Mouse (Mus musculus) kidney, embryonic 14.5 days (tissue): ENCODE measurements around the gene Eri3. TPM values are rescaled to one million over a fixed set of nuclear protein-coding genes. Genes with fewer than 3 reads are reported as not detected.

Experiments
- ATAC-seq: fragments of 200-750 bp; cut with Nextera tagmentation; 2 replicates; pipeline ENCODE4 v1.8.0; 2017; ENCODE audit warnings: moderate number of reproducible peaks, mild to moderate bottlenecking, moderate TSS enrichment, moderate library complexity; ENCODE audit not compliant: low FRiP score, low TSS enrichment
- H3K27ac ChIP-seq: fragments of 300-500 bp; sonication (generic); 2 replicates; pipeline ENCODE4 v1.5.1; 2014; ENCODE audit warnings: low read depth, mild to moderate bottlenecking, low read length, moderate library complexity, mixed read lengths
- H3K27me3 ChIP-seq: fragments of 300-500 bp; sonication (generic); 2 replicates; pipeline ENCODE4 v1.6.1; 2014; ENCODE audit warnings: mild to moderate bottlenecking, low read length; ENCODE audit not compliant: control insufficient read depth, insufficient read depth
- H3K36me3 ChIP-seq: fragments of 300-500 bp; sonication (generic); 2 replicates; pipeline ENCODE4 v1.6.1; 2014; ENCODE audit warnings: low read length, mixed read lengths; ENCODE audit not compliant: control insufficient read depth, insufficient read depth
- H3K4me1 ChIP-seq: fragments of 300-500 bp; sonication (generic); 2 replicates; pipeline ENCODE4 v1.6.1; 2014; ENCODE audit warnings: low read length, mixed read lengths; ENCODE audit not compliant: control insufficient read depth, insufficient read depth
- H3K4me2 ChIP-seq: fragments of 300-500 bp; sonication (generic); replicated peaks from 2 replicates; pipeline ENCODE4 v1.6.1; 2014; ENCODE audit warnings: low read depth, mild to moderate bottlenecking, low read length
- H3K4me3 ChIP-seq: fragments of 300-500 bp; sonication (generic); 2 replicates; pipeline ENCODE4 v1.5.1; 2014; ENCODE audit warnings: mild to moderate bottlenecking, low read length
- H3K9ac ChIP-seq: fragments of 300-500 bp; sonication (generic); 2 replicates; pipeline ENCODE4 v1.6.1; 2014; ENCODE audit warnings: low read depth, mild to moderate bottlenecking, low read length, moderate library complexity
- H3K9me3 ChIP-seq: fragments of 300-500 bp; sonication (generic); 2 replicates; pipeline ENCODE4 v1.6.1; 2016; ENCODE audit warnings: low read length; ENCODE audit not compliant: control insufficient read depth
- WGBS: fragments of 180-500 bp; shearing (Covaris S2); extraction: QIAGEN DNeasy Blood & Tissue Kit; methylation state at CpG from one replicate; pipeline ENCODE4 v1.1.7; 2014; 5-methylcytosine and 5-hydroxymethylcytosine counted together
- polyA plus RNA-seq: library from polyadenylated mRNA; unstranded; fragments of >200 nt; fragmentation: Nextera tagmentation; extraction: Ambion mirVana; gene quantifications from 2 replicates; pipeline ENCODE4 v1.2.1, GENCODE M21; 2014

The Eri3 gene
- polyA plus RNA-seq, 1 experiment from 2014 or later = 161 TPM

- no peaks in the 10 kb centered on the region for H3K27me3 ChIP-seq
- peaks cover 5% of the 10 kb centered on the region; the same call in 1 of the 2 replicates for H3K36me3 ChIP-seq
- H3K4me1 ChIP-seq = no peaks in the 10 kb centered on the region
- WGBS = 65% methylated on average over 8 of the region's 8 CpGs
- H3K4me2 ChIP-seq = no peak overlapping the region
- no peak overlapping the region for H3K9ac ChIP-seq
- no peaks in the 10 kb centered on the region for H3K9me3 ChIP-seq
- no peak overlapping the region for H3K4me3 ChIP-seq
- H3K27ac ChIP-seq = no peak overlapping the region
- ATAC-seq = no peak
These were observed 115.9 kb downstream of the Eri3 start for GRCm38 (mm10) chr4:117666054-117666453.

- Histone ChIP-seq H3K9ac (no peak overlapping the region), H3K4me2 (no peak overlapping the region), H3K4me3 (no peak overlapping the region), H3K27me3 (no peaks in the 10 kb centered on the region), H3K36me3 (peaks cover 20% of the 10 kb centered on the region), H3K27ac (no peak overlapping the region), H3K4me1 (no peaks in the 10 kb centered on the region), H3K9me3 (no peaks in the 10 kb centered on the region)
- WGBS = 84% methylated on average over 7 of the region's 7 CpGs
- no peak for ATAC-seq
These were observed 119.7 kb downstream of the Eri3 start for GRCm38 (mm10) chr4:117669874-117670273.

GRCm38 (mm10) chr4:117672042-117672441, 121.9 kb downstream of the Eri3 start:
- 22% methylated on average over 9 of the region's 9 CpGs for WGBS
- Histone ChIP-seq H3K27me3 (no peaks in the 10 kb centered on the region), H3K4me3 (no peak overlapping the region), H3K36me3 (peaks cover 41% of the 10 kb centered on the region), H3K4me1 (no peaks in the 10 kb centered on the region), H3K9ac (no peak overlapping the region), H3K9me3 (no peaks in the 10 kb centered on the region), H3K27ac (no peak overlapping the region), H3K4me2 (no peak overlapping the region)
- peak; percentile 71 for ATAC-seq

DNA sequence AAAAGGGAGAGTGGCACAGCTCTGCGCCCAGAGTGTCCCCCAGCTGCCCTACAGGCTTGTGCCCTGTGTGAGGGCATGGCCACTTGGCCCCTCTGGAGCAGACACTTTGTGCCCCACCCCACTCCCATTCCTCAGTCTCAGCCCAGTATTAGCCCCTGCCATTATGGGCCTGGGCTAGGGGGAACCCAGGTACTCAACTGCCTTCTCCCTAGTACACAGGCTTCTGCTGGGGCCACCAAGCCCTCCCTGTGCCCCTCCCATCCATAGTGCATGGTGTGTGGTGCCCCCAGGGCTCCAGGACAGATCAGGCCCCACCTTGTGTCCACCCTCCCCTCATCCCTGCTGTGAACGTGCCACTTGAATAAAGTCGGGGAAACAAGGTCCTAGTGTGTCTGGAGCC, 123.7 kb downstream of the Eri3 start:
- 82% methylated on average over 3 of the region's 3 CpGs for WGBS
- no peak overlapping the region for H3K27ac ChIP-seq
- H3K4me3 ChIP-seq = no peak overlapping the region
- H3K4me2 ChIP-seq = no peak overlapping the region
- H3K9me3 ChIP-seq = no peaks in the 10 kb centered on the region
- no peaks in the 10 kb centered on the region for H3K4me1 ChIP-seq
- no peaks in the 10 kb centered on the region for H3K27me3 ChIP-seq
- H3K36me3 ChIP-seq = peaks cover 53% of the 10 kb centered on the region
- H3K9ac ChIP-seq = no peak overlapping the region
- no peak for ATAC-seq

- H3K4me2 ChIP-seq = no peak overlapping the region
- WGBS = 23% methylated on average over 3 of the region's 3 CpGs
- H3K9me3 ChIP-seq = no peaks in the 10 kb centered on the region
- peaks cover 4% of the 10 kb centered on the region; the same call in 1 of the 2 replicates for H3K4me1 ChIP-seq
- peaks cover 64% of the 10 kb centered on the region for H3K36me3 ChIP-seq
- no peak overlapping the region for H3K27ac ChIP-seq
- H3K4me3 ChIP-seq = no peak overlapping the region
- ATAC-seq = 0 out of 2 replicates have a peak, but pooled peaks have one; percentile 16
- H3K9ac ChIP-seq = no peak overlapping the region
- H3K27me3 ChIP-seq = no peaks in the 10 kb centered on the region
These were observed 126.7 kb downstream of the Eri3 start for GRCm38 (mm10) chr4:117676903-117677302.

- H3K4me3 ChIP-seq = peak overlapping the region; percentile 92; the same call in 1 of the 2 replicates
- H3K4me1 ChIP-seq = peaks cover 4% of the 10 kb centered on the region; the same call in 1 of the 2 replicates
- H3K27ac ChIP-seq = no peak overlapping the region
- no peak overlapping the region for H3K9ac ChIP-seq
- H3K27me3 ChIP-seq = no peaks in the 10 kb centered on the region
- H3K36me3 ChIP-seq = peaks cover 33% of the 10 kb centered on the region
- H3K9me3 ChIP-seq = no peaks in the 10 kb centered on the region
- ATAC-seq = no peak
- peak overlapping the region; percentile 87 for H3K4me2 ChIP-seq
- WGBS = 83% methylated on average over 6 of the region's 6 CpGs
These were observed 130.8 kb downstream of the Eri3 start for GRCm38 (mm10) chr4:117680963-117681362.

DNA sequence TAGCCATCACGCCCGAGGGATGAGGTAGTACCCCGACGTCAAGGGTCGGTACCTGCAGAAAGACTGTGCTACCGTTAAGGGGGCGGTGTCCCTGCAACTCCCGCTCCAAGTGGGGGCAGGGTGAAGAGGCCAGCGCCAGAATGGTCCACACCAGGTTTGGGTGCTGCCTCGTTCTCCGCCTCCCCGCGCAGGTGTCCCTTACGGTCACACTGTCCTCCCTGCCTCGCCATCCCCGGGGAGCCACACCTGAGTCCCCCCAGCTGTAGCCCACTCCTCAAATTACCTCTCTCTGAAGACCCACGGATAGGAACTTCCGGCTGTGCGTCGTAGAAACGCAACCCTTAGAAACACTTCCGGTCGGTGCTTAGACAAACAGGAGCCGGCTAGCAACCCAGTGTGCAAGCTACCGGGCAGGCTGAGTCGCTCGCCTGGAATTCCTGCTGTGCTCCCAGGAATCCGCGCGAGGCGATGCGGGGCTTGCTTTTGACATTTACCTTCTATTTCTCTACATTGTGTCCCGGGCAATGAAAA, 131.8 kb downstream of the Eri3 start, which contains the start of gene Dmap1:
TSS of gene Dmap1 (minus strand) at position 343 of the 531 bp plus-strand sequence.
- peaks cover 23% of the 10 kb centered on the region for H3K36me3 ChIP-seq
- peak within 1 kb of the TSS; percentile 92 for H3K4me3 ChIP-seq
- peak within 1 kb of the TSS; percentile 79 for H3K9ac ChIP-seq
- ATAC-seq = peak; percentile 86
- peak within 1 kb of the TSS; percentile 87 for H3K4me2 ChIP-seq
- under 1% methylated on average over 33 of the region's 33 CpGs for WGBS
- no peaks in the 10 kb centered on the region for H3K9me3 ChIP-seq
- no peaks in the 10 kb centered on the region for H3K27me3 ChIP-seq
- H3K27ac ChIP-seq = no peak within 1 kb of the TSS
- peaks cover 4% of the 10 kb centered on the region; the same call in 1 of the 2 replicates for H3K4me1 ChIP-seq

DNA sequence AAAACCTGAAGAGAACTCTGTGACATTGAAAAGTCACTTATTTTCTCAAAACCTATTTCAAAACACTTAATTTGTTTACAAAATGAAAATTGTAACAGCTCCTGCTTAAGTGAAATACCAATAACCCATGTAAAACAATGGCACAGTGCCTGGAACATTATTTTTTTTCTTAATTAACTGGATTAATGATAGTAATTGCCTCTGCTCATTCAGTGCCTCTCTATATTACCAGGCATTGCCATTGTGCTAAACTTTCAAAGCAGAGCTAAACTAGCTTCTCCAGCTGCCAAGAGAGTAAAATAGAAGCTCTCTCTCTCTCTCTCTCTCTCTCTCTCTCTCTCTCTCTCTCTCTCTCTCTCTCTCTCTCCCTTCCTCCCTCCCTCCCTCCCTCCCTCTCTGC, 132.3 kb downstream of the Eri3 start:
- H3K4me2 ChIP-seq = peak overlapping the region; percentile 87
- no peak overlapping the region for H3K27ac ChIP-seq
- H3K4me3 ChIP-seq = peak overlapping the region; percentile 92
- ATAC-seq = no peak
- peak overlapping the region; percentile 79; the same call in 1 of the 2 replicates for H3K9ac ChIP-seq
- peaks cover 4% of the 10 kb centered on the region; the same call in 1 of the 2 replicates for H3K4me1 ChIP-seq
- H3K36me3 ChIP-seq = peaks cover 21% of the 10 kb centered on the region
- no peaks in the 10 kb centered on the region for H3K27me3 ChIP-seq
- no peaks in the 10 kb centered on the region for H3K9me3 ChIP-seq

DNA sequence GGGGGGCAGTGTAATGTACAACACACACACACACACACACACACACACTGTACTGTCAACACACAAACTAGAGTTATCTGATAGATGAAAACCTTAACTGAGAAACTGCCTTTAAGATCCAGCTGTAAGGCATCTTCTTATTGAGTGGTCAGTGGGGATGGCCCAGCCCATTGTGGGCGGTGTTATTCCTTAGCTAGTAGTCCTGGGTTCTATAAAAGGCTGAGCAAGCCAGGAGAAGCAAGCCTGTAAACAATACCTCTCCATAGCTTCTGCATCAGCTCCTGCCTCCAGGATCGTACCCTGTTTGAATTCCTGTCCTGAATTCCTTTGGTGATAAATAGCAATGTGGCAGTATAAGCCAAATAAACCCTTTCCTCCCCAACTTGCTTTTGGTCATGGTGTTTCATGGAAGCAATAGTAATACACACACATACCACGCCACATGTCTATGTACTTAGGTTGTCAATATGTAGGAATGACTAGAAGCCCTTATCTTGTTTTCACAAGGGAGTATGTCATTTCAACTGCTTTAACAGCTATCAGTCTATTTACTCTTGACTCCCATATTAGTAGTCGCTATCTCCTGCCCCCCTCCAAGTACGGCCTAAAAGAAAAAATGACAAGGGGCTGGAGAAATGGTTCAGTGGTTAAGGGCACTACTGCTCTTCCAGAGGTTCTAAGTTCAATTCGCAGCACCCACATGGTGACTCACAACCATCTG, 133.0 kb downstream of the Eri3 start:
- Histone ChIP-seq H3K4me2 (no peak overlapping the region), H3K27ac (no peak overlapping the region), H3K9ac (no peak overlapping the region), H3K4me3 (no peak overlapping the region), H3K36me3 (peaks cover 17% of the 10 kb centered on the region), H3K27me3 (no peaks in the 10 kb centered on the region), H3K9me3 (no peaks in the 10 kb centered on the region), H3K4me1 (peaks cover 4% of the 10 kb centered on the region; the same call in 1 of the 2 replicates)
- WGBS = 78% methylated on average over 6 of the region's 6 CpGs
- ATAC-seq = no peak
